Mouse (Mus musculus) gastrocnemius, postnatal 4 days (tissue): Measurements from ENCODE around the gene Olfr76. TPM values are rescaled to one million over a fixed set of nuclear protein-coding genes. Genes with fewer than 3 reads are reported as not detected.
"Not testable (repeated sequence)": the region's sequence is repeated elsewhere in the genome, so short reads cannot be mapped to it uniquely, and the experiment has no call there.

ENCODE experiments used
- DNase-seq, 2 experiments: peaks; one replicate each; pipeline ENCODE4 v3.0.0; 2021 to 2022; ENCODE audit warnings: low spot score in 2 of 2, mixed read lengths in 2 of 2
- long read RNA-seq, 2 experiments: library from polyadenylated mRNA; stranded (forward); transcript quantifications; one replicate each; pipeline ENCODE4 v2.0.0; 2021
- total RNA-seq, 2 experiments: library from RNA; stranded (reverse); gene quantifications; 2 replicates each; pipeline ENCODE4 v1.2.3; 2021

The Olfr76 gene
- not detected for total RNA-seq
- long read RNA-seq, experiment 1 = 0 reads
- long read RNA-seq, experiment 2 = 0 reads

DNA sequence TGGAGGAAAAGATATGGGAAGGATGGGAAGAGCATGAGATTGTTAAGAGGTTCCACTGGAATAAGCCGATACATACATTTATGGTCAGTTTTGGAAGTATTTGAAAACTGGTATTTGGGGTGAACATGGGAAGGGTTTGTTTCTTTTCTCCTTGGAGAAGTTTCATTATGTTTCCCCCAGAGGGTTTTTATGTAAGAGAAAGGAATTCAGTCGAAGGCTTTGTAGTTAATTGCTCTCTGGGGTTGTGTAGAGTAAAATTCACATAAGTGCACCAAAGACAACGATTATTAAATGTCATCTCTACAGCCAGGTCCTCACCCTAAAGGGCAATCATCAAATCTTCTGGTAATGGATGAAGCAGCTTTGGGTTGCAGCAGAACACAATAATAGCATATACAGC, at the start of gene Olfr76:
Olfr76 (minus strand) TSS at position 101 of the 400 bp plus-strand sequence.
- DNase-seq = no peak

DNA sequence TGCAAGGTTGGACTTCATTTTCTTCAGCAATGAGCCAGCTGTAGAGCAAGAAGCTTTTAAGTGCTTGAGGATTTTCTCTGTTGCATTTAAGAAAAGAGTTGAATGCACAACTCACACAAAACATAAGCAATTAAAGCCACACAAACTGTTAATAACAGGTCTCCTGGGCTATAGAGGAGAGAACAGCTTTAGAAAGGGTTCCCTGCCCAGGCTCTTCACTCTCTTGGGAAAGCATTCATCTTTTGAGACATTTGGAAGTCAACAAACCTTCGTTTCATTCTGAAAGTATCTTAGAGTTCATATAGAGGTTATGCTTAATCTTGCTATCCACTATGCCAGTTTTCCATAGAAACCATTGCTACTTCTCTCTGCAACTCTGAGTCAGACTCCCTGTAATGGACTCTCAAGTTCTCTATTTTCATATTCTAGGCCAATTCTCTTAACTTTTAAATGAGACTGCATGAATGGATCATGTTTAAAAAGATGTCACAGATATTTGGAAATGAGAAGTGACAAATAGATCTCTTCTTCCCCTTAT, 47.1 kb upstream of the Olfr76 start, which contains the start of gene Olfr1555-ps1:
Olfr1555-ps1 (minus strand) TSS at position 51 of the 538 bp plus-strand sequence.
- not testable (repeated sequence) for DNase-seq

DNA sequence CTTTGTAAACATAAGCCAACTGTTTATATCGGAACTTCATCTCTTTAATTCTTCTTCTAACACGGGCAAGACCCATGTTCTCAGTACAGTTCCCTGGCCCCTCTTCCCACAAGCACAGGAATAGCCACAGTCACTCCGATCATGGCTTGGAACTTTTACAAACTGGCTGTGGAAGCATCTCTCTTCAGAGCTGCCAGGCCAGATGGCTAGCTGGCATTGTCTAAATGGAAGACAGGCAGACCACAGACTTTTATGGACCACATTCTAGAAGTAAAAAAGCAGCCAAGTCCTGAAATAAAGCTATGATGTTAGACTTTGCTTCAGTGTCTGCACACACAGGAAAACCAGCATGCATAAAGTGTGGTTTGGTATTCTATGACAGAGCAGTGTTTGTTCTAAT, 22.4 kb upstream of the Olfr76 start:
- DNase-seq = no peak

DNA sequence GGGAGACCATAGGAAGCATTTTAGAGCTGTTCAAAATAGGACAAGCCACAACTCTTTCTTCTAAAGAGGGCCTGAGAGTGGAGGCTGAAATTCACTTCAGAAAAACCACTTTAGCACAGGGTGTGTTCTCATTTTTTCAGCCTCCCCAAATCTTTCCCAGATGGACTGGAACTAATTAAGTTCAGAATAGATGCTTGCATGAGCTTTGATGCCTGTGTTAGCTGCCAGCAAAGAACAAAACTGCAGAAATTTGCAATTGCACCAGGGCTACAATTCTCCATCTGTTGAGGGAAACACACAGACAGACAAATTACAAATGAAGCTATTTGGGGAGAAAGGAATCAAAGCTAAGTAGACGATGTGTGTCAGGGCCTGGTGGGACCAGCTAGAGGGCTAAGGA, 20.4 kb upstream of the Olfr76 start:
- DNase-seq = no peak

DNA sequence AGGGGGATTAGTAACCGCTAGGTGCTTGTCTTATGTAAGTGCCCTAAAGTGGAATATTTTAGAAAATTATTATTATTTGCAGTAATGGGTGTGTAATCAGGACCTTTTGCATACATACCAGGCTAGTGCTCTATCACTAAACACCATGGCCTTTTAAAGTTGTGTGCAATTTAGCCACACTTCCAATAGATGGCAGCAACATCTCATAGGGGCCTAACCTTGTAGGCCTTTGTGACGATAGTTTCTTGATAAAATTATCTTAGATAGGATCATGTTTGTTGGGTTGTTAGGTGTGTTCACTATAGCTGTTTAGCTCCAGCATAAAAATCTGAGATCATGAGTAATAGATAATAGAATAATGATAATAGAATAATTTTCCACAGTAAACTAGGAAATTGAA, 11.3 kb upstream of the Olfr76 start:
- DNase-seq = no peak

DNA sequence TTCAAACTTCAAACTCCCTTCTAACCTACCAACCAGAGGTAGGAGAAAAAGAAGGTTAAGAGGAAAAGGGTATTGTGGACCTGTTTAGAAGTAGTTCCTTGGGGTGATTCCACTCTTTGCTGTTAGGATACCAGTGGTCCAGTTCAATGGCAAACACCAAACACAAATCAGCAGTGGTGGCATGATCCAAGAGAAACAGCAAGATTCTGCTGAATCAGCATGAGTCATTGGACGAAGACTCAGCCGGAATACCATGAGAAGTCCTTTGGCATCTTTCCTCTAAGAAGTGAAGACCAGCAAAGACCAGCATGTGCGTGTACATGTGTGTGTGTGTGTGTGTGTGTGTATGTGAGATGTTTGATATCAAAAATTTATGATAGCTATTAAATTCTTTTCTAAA, 6.5 kb downstream of the Olfr76 start:
- DNase-seq = no peak

DNA sequence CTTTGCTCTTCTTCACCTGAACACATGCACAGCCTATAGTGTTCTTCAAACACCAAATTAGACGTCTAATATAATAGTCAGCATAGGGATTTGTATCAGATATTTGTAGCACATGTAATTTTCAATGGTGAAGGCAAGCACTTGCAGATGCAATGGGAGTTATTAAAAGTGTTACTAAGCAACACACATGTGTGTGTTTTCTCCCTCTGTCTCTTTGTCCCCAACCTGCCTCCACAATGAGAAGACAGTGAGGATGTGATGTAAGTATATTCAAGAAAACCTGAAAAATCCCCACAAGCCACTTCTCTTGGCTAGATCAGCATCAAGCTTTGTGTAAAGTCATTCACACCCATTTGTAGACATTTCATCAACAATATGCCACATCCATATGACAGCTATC, 7.2 kb downstream of the Olfr76 start, which contains the start of gene Olfr1428:
Olfr1428 (minus strand) TSS at position 101 of the 400 bp plus-strand sequence.
- no peak for DNase-seq

DNA sequence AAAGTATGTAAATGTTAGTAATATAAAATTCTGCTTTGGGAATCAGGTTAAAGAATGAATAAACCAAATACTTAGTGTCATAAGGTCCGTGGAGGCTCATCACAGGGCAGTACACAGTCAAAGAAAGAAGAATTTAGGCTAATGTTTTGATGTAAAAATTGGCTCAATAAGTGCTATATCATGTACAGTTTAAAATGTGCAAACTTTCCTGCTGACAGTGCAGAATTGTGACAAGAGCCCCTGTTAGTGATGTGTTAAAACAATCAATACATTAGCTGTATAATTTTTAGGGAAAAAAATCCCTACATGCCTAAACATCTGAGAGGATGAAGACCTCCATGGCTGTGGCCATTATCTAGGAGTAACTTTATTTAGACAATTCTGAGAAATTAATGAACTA, 9.2 kb downstream of the Olfr76 start:
- DNase-seq = no peak

DNA sequence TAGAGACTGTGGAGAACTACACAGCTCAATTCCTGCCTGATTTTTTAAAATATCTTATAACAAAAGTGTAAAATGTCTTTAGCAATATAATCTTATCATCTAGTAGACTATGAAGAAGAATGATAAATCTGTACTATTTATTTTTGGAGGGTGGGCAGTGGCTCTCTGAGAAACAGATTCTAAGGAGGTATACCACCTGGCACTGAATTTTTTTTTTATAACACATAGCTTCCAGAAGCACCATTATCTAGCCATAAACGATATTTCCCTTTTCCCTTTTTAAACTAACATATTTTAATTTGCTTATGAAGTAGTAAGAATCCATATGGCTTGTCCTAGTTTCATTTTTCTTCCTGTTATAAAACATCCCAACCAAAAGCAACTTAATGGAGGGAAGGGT, 18.5 kb downstream of the Olfr76 start:
- no peak for DNase-seq

DNA sequence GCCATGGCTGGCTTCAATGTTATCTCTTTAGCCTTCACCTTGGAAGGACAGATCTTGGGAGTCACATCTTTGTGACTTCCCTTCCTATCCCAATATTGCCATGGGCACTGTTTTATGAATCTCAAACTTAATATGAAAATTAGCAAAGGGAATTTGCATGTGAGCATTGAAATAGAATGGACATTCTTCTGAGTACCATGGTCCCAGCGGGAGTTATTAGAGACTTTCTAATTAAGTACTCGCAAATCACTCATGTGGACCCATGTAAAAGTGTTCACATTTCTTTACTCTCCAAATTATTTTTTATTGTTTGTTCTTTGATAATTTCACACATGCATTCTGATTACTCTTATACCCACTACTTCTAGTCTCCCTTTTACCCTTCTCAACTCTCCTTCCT, 19.8 kb downstream of the Olfr76 start, which contains the start of gene Olfr1427:
Olfr1427 (minus strand) TSS at position 101 of the 400 bp plus-strand sequence.
- DNase-seq = no peak

DNA sequence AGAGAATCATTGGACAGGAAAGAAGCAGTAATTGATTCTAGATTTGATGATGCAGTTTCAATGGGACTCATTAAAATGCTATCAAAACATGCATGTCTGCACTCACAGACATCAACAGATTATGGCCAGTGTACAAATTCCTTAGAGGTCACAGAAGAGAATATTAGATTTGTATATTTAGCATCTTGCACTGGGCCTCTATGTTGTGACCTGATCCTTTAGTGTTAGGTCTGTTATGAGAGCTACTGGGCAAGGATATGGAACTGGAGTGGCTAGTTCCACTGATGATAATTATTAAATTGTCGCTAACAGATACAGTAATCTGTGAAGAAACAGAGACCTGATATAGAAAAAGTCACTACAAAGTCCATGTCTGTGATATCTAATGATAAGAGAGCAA, 31.1 kb downstream of the Olfr76 start, which contains the start of gene Olfr1426:
Olfr1426 (minus strand) TSS at position 101 of the 400 bp plus-strand sequence.
- no peak for DNase-seq

DNA sequence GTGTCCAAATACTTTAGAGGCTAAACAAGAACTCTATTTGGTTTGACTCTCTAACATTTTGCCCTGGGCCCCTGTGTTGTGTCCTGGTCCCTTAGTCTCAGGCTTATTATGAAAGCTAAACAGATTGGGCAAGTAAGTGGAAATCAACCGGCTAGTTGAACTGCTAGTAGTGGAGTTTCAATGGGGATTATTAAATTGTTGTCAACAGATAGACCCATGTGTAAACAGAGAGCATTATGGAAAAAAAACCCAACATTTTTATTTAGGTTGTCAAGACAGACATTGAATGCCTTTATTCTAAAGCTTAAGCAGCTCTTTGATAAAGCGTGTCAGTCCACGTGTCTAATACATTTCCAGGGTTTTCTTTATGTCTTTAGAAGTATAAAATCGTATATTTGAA, 45.4 kb downstream of the Olfr76 start, which contains the start of gene Olfr1425:
Olfr1425 (minus strand) TSS at position 101 of the 400 bp plus-strand sequence.
- DNase-seq = not testable (repeated sequence)

DNA sequence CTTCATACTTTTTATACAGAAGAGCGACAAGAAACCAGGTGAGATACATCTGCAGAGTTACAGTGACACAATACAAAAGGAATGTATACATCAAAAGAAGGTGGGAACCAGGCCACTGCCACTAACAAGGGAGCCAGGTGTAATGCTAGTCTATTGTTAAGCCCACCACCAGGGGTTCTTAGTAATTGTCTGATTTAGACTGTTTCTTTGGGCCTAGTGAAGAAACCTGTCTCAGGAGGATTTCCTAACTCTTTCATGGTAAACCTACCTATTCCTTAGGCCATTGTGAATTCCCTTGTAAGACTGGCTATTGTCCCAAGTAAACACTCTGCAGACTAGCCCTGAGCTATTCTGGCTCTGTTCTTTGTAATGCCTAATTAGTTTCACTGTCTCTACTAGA, 53.5 kb downstream of the Olfr76 start:
- not testable (repeated sequence) for DNase-seq

Other genes starting within 250 kb of the Olfr76 start
- not detected for gene Olfr1419, start 248.1 kb downstream of the Olfr76 start, total RNA-seq
- not detected for gene Olfr1420, start 236.6 kb downstream of the Olfr76 start, total RNA-seq
- gene Patl1, start 210.8 kb downstream of the Olfr76 start, total RNA-seq = 10 to 100 TPM; 29.6 to 32.7 TPM
- 10 to 100 TPM; 80.6 to 85.0 TPM for gene Osbp, start 157.3 kb downstream of the Olfr76 start, total RNA-seq
- not detected for gene Olfr1423, start 81.9 kb downstream of the Olfr76 start, total RNA-seq
- gene Olfr1424, start 60.5 kb downstream of the Olfr76 start, total RNA-seq = not detected
- not detected for gene Olfr1425, start 45.5 kb downstream of the Olfr76 start, total RNA-seq
- gene Olfr1426, start 31.2 kb downstream of the Olfr76 start, total RNA-seq = not detected
- not detected for gene Olfr1427, start 19.9 kb downstream of the Olfr76 start, total RNA-seq
- not detected for gene Olfr1428, start 7.3 kb downstream of the Olfr76 start, total RNA-seq
- not detected for gene Olfr1555-ps1, start 46.9 kb upstream of the Olfr76 start, total RNA-seq
- gene Olfr1431, start 77.4 kb upstream of the Olfr76 start, total RNA-seq = not detected
- not detected for gene Olfr1432, start 109.4 kb upstream of the Olfr76 start, total RNA-seq
- gene Olfr262, start 118.5 kb upstream of the Olfr76 start, total RNA-seq = not detected
- gene Olfr235, start 137.8 kb upstream of the Olfr76 start, total RNA-seq = not detected
- gene Olfr1434, start 156.7 kb upstream of the Olfr76 start, total RNA-seq = not detected
- gene Olfr1436, start 175.9 kb upstream of the Olfr76 start, total RNA-seq = not detected
- not detected for gene Olfr1437, start 201.9 kb upstream of the Olfr76 start, total RNA-seq
- gene Olfr1438-ps1, start 212.7 kb upstream of the Olfr76 start, total RNA-seq = not detected